Mouse (Mus musculus): ENCODE data around the gene Klhl3. TPM values are rescaled to one million over a fixed set of nuclear protein-coding genes. Genes with fewer than 3 reads are reported as not detected.

The Klhl3 gene
- total RNA-seq (2014; rRNA removed) (4.0 and 4.7 TPM in 2 replicates), polyA plus RNA-seq (2012; rRNA removed) (3.2 TPM in 2 replicates)

- no peak for TF ChIP-seq CTCF (IDR thresholded peaks at IDR 0.05; ENCODE audit: low read depth, low read length)
- no peak for TF ChIP-seq POLR2A (IDR thresholded peaks at IDR 0.05; ENCODE audit: extremely low read depth, insufficient read depth, low read length)
- H3K79me2 ChIP-seq (ENCODE audit: control insufficient read depth, insufficient read depth, low read length) = peaks cover 13% of the 10 kb centered on the region; the same call in 1 of the 2 replicates
- no peak for DNase-seq (ENCODE audit: extremely low read depth, low read depth, low spot score)
- H3K4me1 ChIP-seq (ENCODE audit: control insufficient read depth, insufficient read depth, low read length) = no peaks in the 10 kb centered on the region
- peak within 1 kb of the TSS; percentile 34 for H3K27ac ChIP-seq (replicated peaks; ENCODE audit: insufficient read depth, low read depth, low read length)
- no peaks in the 10 kb centered on the region for H3K36me3 ChIP-seq (ENCODE audit: control insufficient read depth, insufficient read depth, low read length)
- H3K4me3 ChIP-seq (ENCODE audit: insufficient read depth, low read depth, low read length) = peak within 1 kb of the TSS; percentile 58
- no peaks in the 10 kb centered on the region for H3K27me3 ChIP-seq (ENCODE audit: control insufficient read depth, insufficient read depth, low read length)
- H3K9ac ChIP-seq (ENCODE audit: low read depth, low read length) = peak within 1 kb of the TSS; percentile 64
- WGBS = 50% methylated on average over 35 of the region's 35 CpGs
Observed at GRCm38 (mm10) chr13:58113061-58113900, at the start of gene Klhl3. TSS of gene Klhl3 (minus strand) at chr13:58113592.

GRCm38 (mm10) chr13:58160761-58161160 is 47.4 kb upstream of the Klhl3 start:
- 97% methylated on average over 15 of the region's 15 CpGs for WGBS
- Histone ChIP-seq H3K27ac (replicated peaks; ENCODE audit: insufficient read depth, low read depth, low read length) (no peak overlapping the region), H3K9ac (ENCODE audit: low read depth, low read length) (no peak overlapping the region)

GRCm38 (mm10) chr13:58158099-58158912 is 44.9 kb upstream of the Klhl3 start:
- H3K27ac ChIP-seq (replicated peaks; ENCODE audit: insufficient read depth, low read depth, low read length) = peak overlapping the region; percentile 72
- H3K9ac ChIP-seq (ENCODE audit: low read depth, low read length) = peak overlapping the region; percentile 77
- H3K4me3 ChIP-seq (ENCODE audit: insufficient read depth, low read depth, low read length) = peak overlapping the region; percentile 91
- peaks cover 18% of the 10 kb centered on the region for H3K36me3 ChIP-seq (ENCODE audit: control insufficient read depth, insufficient read depth, low read length)
- H3K4me1 ChIP-seq (ENCODE audit: control insufficient read depth, insufficient read depth, low read length) = no peaks in the 10 kb centered on the region
- no peaks in the 10 kb centered on the region; the same call in 1 of the 2 replicates for H3K79me2 ChIP-seq (ENCODE audit: control insufficient read depth, insufficient read depth, low read length)
- peak; percentile 89 for TF ChIP-seq CTCF (IDR thresholded peaks at IDR 0.05; ENCODE audit: low read depth, low read length)
- TF ChIP-seq POLR2A (IDR thresholded peaks at IDR 0.05; ENCODE audit: extremely low read depth, insufficient read depth, low read length) = no peak
- WGBS = 0% methylated on average over 16 of the region's 16 CpGs
- peak; percentile 85 for DNase-seq (ENCODE audit: extremely low read depth, low read depth, low spot score)
- H3K27me3 ChIP-seq (ENCODE audit: control insufficient read depth, insufficient read depth, low read length) = no peaks in the 10 kb centered on the region

More at GRCm38 (mm10) chr13:58160761-58161160, 47.4 kb upstream of the Klhl3 start:
- Histone ChIP-seq H3K27me3 (ENCODE audit: control insufficient read depth, insufficient read depth, low read length) (no peaks in the 10 kb centered on the region), H3K4me3 (ENCODE audit: insufficient read depth, low read depth, low read length) (no peak overlapping the region), H3K4me1 (ENCODE audit: control insufficient read depth, insufficient read depth, low read length) (no peaks in the 10 kb centered on the region), H3K79me2 (ENCODE audit: control insufficient read depth, insufficient read depth, low read length) (no peaks in the 10 kb centered on the region; the same call in 1 of the 2 replicates), H3K36me3 (ENCODE audit: control insufficient read depth, insufficient read depth, low read length) (peaks cover 23% of the 10 kb centered on the region)
- no peak for DNase-seq (ENCODE audit: extremely low read depth, low read depth, low spot score)
- no peak for TF ChIP-seq POLR2A (IDR thresholded peaks at IDR 0.05; ENCODE audit: extremely low read depth, insufficient read depth, low read length)
- no peak for TF ChIP-seq CTCF (IDR thresholded peaks at IDR 0.05; ENCODE audit: low read depth, low read length)

- under 1% methylated on average over 30 of the region's 30 CpGs for WGBS
- DNase-seq (ENCODE audit: extremely low read depth, low read depth, low spot score) = peak; percentile 77
Observed at GRCm38 (mm10) chr13:58157447-58158098, 44.2 kb upstream of the Klhl3 start, which contains the start of gene Idnk. TSS of gene Idnk (plus strand) at chr13:58157649.

GRCm38 (mm10) chr13:58157036-58157435 is 43.6 kb upstream of the Klhl3 start:
- no peak for DNase-seq (ENCODE audit: extremely low read depth, low read depth, low spot score)
- Histone ChIP-seq H3K27ac (replicated peaks; ENCODE audit: insufficient read depth, low read depth, low read length) (no peak overlapping the region), H3K27me3 (ENCODE audit: control insufficient read depth, insufficient read depth, low read length) (no peaks in the 10 kb centered on the region), H3K36me3 (ENCODE audit: control insufficient read depth, insufficient read depth, low read length) (peaks cover 12% of the 10 kb centered on the region), H3K9ac (ENCODE audit: low read depth, low read length) (no peak overlapping the region), H3K4me1 (ENCODE audit: control insufficient read depth, insufficient read depth, low read length) (no peaks in the 10 kb centered on the region), H3K4me3 (ENCODE audit: insufficient read depth, low read depth, low read length) (peak overlapping the region; percentile 91; the same call in 1 of the 2 replicates), H3K79me2 (ENCODE audit: control insufficient read depth, insufficient read depth, low read length) (no peaks in the 10 kb centered on the region; the same call in 1 of the 2 replicates)
- WGBS = 32% methylated on average over 8 of the region's 8 CpGs
- TF ChIP-seq POLR2A (IDR thresholded peaks at IDR 0.05; ENCODE audit: extremely low read depth, insufficient read depth, low read length) (no peak), CTCF (IDR thresholded peaks at IDR 0.05; ENCODE audit: low read depth, low read length) (no peak)

More at GRCm38 (mm10) chr13:58157447-58158098, 44.2 kb upstream of the Klhl3 start, which contains the start of gene Idnk:
- H3K4me1 ChIP-seq (ENCODE audit: control insufficient read depth, insufficient read depth, low read length) = no peaks in the 10 kb centered on the region
- H3K27me3 ChIP-seq (ENCODE audit: control insufficient read depth, insufficient read depth, low read length) = no peaks in the 10 kb centered on the region
- H3K36me3 ChIP-seq (ENCODE audit: control insufficient read depth, insufficient read depth, low read length) = peaks cover 13% of the 10 kb centered on the region
- peak within 1 kb of the TSS; percentile 91 for H3K4me3 ChIP-seq (ENCODE audit: insufficient read depth, low read depth, low read length)
- H3K9ac ChIP-seq (ENCODE audit: low read depth, low read length) = peak within 1 kb of the TSS; percentile 77
- peak within 1 kb of the TSS; percentile 72 for H3K27ac ChIP-seq (replicated peaks; ENCODE audit: insufficient read depth, low read depth, low read length)
- H3K79me2 ChIP-seq (ENCODE audit: control insufficient read depth, insufficient read depth, low read length) = no peaks in the 10 kb centered on the region; the same call in 1 of the 2 replicates
- peak; percentile 63; the same call in 1 of the 2 replicates for TF ChIP-seq POLR2A (IDR thresholded peaks at IDR 0.05; ENCODE audit: extremely low read depth, insufficient read depth, low read length)
- peak; percentile 68 for TF ChIP-seq CTCF (IDR thresholded peaks at IDR 0.05; ENCODE audit: low read depth, low read length)
